Mouse (Mus musculus) hindbrain, postnatal 0 days (tissue): ENCODE results near the gene Klra8. TPM values are rescaled to one million over a fixed set of nuclear protein-coding genes. Genes with fewer than 3 reads are reported as not detected.
"Not testable (repeated sequence)": the region's sequence is repeated elsewhere in the genome, so short reads cannot be mapped to it uniquely, and the experiment has no call there.

ENCODE experiments used
- ATAC-seq: fragments of 200-750 bp; cut with Nextera tagmentation; 2 replicates; pipeline ENCODE4 v1.8.0; 2017; ENCODE audit warnings: mild to moderate bottlenecking, moderate TSS enrichment, moderate library complexity
- DNase-seq: peaks from one replicate; pipeline ENCODE4 v3.0.0-alpha.2; 2015; ENCODE audit warnings: low spot score
- H3K27ac ChIP-seq: fragments of 300-500 bp; sonication (generic); 2 replicates; pipeline ENCODE4 v1.5.1; 2014; ENCODE audit warnings: mild to moderate bottlenecking
- H3K27me3 ChIP-seq: fragments of 300-500 bp; sonication (generic); 2 replicates; pipeline ENCODE4 v1.6.1; 2014; ENCODE audit warnings: low read length, mixed read lengths; ENCODE audit not compliant: insufficient read depth
- H3K36me3 ChIP-seq: fragments of 300-500 bp; sonication (generic); 2 replicates; pipeline ENCODE4 v1.6.1; 2014; ENCODE audit warnings: low read length, mixed read lengths; ENCODE audit not compliant: insufficient read depth
- H3K4me1 ChIP-seq: fragments of 300-500 bp; sonication (generic); 2 replicates; pipeline ENCODE4 v1.6.1; 2014; ENCODE audit warnings: antibody characterized with exemption, low read length, mixed read lengths; ENCODE audit not compliant: insufficient read depth
- H3K4me2 ChIP-seq: fragments of 300-500 bp; sonication (generic); 2 replicates; pipeline ENCODE4 v1.6.1; 2014; ENCODE audit warnings: low read depth, mild to moderate bottlenecking, low read length, moderate library complexity, mixed read lengths
- H3K4me3 ChIP-seq: fragments of 300-500 bp; sonication (generic); 2 replicates; pipeline ENCODE4 v1.5.1; 2014; ENCODE audit warnings: low read length
- H3K9ac ChIP-seq: fragments of 300-500 bp; sonication (generic); replicated peaks from 2 replicates; pipeline ENCODE4 v1.6.1; 2014; ENCODE audit warnings: mild to moderate bottlenecking, low read length, moderate library complexity, mixed read lengths
- H3K9me3 ChIP-seq: fragments of 300-500 bp; sonication (generic); 2 replicates; pipeline ENCODE4 v1.6.1; 2016; ENCODE audit warnings: low read length, mixed read lengths
- CTCF ChIP-seq: IDR thresholded peaks from 2 replicates; pipeline ENCODE4 v1.5.1; 2016; ENCODE audit warnings: antibody characterized with exemption, control low read depth, low read depth
- WGBS: fragments of 180-500 bp; shearing (Covaris S2); extraction: QIAGEN DNeasy Blood & Tissue Kit; methylation state at CpG from one replicate; pipeline ENCODE4 v1.1.7; 2014; 5-methylcytosine and 5-hydroxymethylcytosine counted together
- polyA plus RNA-seq: library from polyadenylated mRNA; unstranded; fragments of >200 nt; fragmentation: Nextera tagmentation; extraction: Ambion mirVana; gene quantifications from 2 replicates; pipeline ENCODE4 v1.2.1, GENCODE M21; 2015
- total RNA-seq: library from RNA; depleted of rRNA; stranded (reverse); fragments of >200 nt; gene quantifications from 2 replicates; pipeline ENCODE4 v1.2.3, GENCODE M21; 2014; rRNA removed

Gene Klra8
- total RNA-seq (not detected in 2 replicates), polyA plus RNA-seq (not detected in 2 replicates)

DNA sequence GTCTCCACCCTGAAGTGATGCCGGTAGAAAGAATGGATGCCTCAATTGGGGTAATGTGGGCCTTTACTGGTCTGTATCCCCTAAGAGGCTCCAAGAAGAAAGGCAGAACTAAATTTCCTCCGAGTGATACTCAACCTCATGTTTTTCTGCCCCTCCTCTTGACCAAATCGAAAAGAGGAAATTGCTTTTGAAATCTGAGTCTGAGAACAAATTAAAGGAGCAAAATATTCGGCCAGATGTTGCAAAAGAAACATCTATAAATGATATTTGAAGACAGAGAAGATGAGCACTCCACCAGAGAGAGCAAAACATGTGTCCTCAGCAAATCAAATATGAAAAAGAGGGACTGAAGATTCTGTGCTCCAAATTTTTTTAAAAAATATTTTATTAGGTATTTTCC is at the start of gene Klra8:
Klra8 (minus strand) TSS at position 101 of the 400 bp plus-strand sequence.
- H3K4me1 ChIP-seq, H3K27ac ChIP-seq, H3K27me3 ChIP-seq, H3K4me3 ChIP-seq, H3K4me2 ChIP-seq, H3K9ac ChIP-seq, H3K9me3 ChIP-seq, ATAC-seq, DNase-seq, H3K36me3 ChIP-seq: not testable (repeated sequence)
- WGBS: 65% methylated on average over 4 of the region's 4 CpGs

DNA sequence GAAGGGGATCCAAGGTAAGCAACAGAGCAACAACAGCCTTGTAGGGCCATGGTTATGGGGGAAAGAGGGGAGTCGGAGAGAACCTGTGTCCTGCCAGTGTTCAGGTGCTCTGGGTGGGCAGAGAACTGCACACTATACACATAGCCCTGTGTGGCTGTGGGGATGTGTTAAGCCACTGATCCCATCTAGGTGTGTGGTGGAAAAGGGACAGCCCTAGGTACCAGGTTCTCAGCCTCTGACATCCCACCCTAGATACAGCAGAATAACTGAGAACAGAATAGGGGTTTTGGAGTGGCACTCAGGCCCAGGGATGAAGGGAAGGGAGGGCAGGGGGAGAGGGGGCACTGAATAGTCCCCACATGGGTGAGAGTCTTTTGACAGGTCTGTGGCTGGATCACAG is 19.2 kb downstream of the Klra8 start:
- Histone ChIP-seq H3K4me1 (no peaks in the 10 kb centered on the region), H3K27ac (no peak overlapping the region), H3K27me3 (no peaks in the 10 kb centered on the region), H3K4me3 (no peak overlapping the region), H3K9ac (no peak overlapping the region), H3K9me3 (0 out of 2 replicates have a peak, but pooled peaks cover 3% of the 10 kb centered on the region), H3K36me3 (no peaks in the 10 kb centered on the region), H3K4me2 (no peak overlapping the region)
- WGBS: 89% methylated on average over 1 of the region's 1 CpGs
- TF ChIP-seq CTCF: no peak
- ATAC-seq (no peak), DNase-seq (no peak)

DNA sequence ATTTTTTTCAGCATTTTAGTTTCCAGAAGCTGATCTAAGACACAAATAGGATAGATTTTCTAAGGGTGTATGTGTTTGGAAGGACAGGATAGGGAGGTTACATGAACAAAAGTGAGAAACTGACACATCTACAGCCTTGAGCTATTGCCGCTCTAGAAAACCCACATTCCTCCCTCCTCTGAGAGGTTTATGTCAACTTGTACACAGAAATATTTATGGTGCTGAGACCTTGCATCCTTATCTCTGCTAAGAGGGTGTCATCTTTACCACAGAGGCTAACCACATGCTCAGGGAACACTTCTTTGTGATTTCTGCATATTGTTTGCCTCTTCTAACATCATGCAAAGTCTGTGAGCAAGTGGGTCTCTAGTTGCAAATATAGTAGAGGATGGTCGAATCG is 27.0 kb downstream of the Klra8 start:
- DNase-seq, ATAC-seq, H3K4me3 ChIP-seq, H3K9me3 ChIP-seq, H3K4me2 ChIP-seq, H3K9ac ChIP-seq, H3K27me3 ChIP-seq, H3K36me3 ChIP-seq, H3K4me1 ChIP-seq, H3K27ac ChIP-seq: not testable (repeated sequence)
- WGBS: 86% methylated on average over 3 of the region's 3 CpGs

DNA sequence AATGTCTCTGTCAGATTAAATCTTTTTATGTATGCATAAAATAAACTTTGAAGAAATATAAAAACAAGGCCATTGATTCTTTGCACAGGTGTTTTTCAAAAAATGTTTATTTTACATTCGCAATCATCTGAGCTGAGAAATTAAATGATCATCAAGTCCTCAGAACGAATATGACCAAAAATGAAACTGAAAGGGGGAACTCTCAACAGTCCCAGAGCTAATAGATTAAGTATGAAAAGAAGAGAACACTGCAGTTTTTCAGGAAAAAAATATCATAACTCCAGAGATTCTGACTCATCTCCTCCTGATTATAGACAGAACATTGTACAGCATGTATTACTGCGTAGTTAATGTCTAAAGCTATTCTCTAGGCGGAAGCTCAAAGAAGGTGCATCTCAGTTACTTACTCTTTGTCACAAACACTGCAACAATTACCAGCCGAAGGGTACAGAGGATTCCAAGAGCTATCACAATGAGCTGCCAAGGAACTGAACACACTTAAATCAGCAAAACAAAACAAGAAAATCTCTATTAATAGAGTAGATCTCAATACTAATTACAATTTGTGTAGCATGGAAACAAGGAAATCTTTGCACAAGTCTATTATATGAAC is 37.3 kb downstream of the Klra8 start:
- ATAC-seq (no peak), DNase-seq (no peak)
- H3K4me2 ChIP-seq: no peak overlapping the region
- no peaks in the 10 kb centered on the region for H3K9me3 ChIP-seq
- no peaks in the 10 kb centered on the region for H3K4me1 ChIP-seq
- no peak for TF ChIP-seq CTCF
- no peaks in the 10 kb centered on the region for H3K36me3 ChIP-seq
- H3K27me3 ChIP-seq: no peaks in the 10 kb centered on the region
- H3K4me3 ChIP-seq: no peak overlapping the region
- 74% methylated on average over 5 of the region's 5 CpGs for WGBS
- no peak overlapping the region for H3K9ac ChIP-seq
- no peak overlapping the region for H3K27ac ChIP-seq

DNA sequence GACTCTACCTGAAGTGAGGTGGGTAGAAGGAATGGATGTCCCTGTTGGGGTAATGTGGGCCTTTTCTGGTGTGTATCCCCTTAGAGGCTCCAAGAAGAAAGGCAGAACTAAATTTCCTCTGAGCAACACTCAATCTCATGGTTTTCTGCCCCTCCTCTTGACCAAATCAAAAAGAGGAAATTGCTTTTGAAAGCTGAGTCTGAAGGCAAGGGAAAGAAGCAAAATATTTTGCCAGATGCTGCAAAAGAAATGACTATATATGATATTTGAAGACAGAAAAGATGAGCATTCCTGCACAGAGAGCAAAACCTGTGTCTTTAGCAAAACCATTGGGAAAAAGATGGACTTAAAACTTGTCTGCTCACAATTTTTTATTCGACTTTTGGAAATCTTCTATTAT is 62.5 kb downstream of the Klra8 start, which contains the start of gene Klra4:
Klra4 (minus strand) TSS at position 101 of the 400 bp plus-strand sequence.
- not testable (repeated sequence) for H3K4me1 ChIP-seq, H3K27me3 ChIP-seq, ATAC-seq, H3K9ac ChIP-seq, H3K4me2 ChIP-seq, DNase-seq, H3K4me3 ChIP-seq, H3K36me3 ChIP-seq, H3K27ac ChIP-seq, H3K9me3 ChIP-seq
- WGBS: 67% methylated on average over 1 of the region's 1 CpGs

Other genes starting within 250 kb of the Klra8 start
- not detected in 2 replicates for gene Klra5, start 212.2 kb downstream of the Klra8 start, total RNA-seq
- gene Klra5, start 212.2 kb downstream of the Klra8 start, polyA plus RNA-seq: not detected in 2 replicates
- not detected in 2 replicates for gene Klra6, start 102.9 kb downstream of the Klra8 start, total RNA-seq
- not detected in 2 replicates for gene Klra6, start 102.9 kb downstream of the Klra8 start, polyA plus RNA-seq
- not detected in 2 replicates for gene Klra4, start 62.6 kb downstream of the Klra8 start, total RNA-seq
- not detected in 2 replicates for gene Klra4, start 62.6 kb downstream of the Klra8 start, polyA plus RNA-seq
- not detected in 2 replicates for gene Klra9, start 63.2 kb upstream of the Klra8 start, total RNA-seq
- gene Klra9, start 63.2 kb upstream of the Klra8 start, polyA plus RNA-seq: not detected in 2 replicates
- gene Klra7, start 103.4 kb upstream of the Klra8 start, total RNA-seq: not detected in 2 replicates
- not detected in 2 replicates for gene Klra7, start 103.4 kb upstream of the Klra8 start, polyA plus RNA-seq
- not detected in 2 replicates for gene Klra10, start 152.0 kb upstream of the Klra8 start, total RNA-seq
- not detected in 2 replicates for gene Klra10, start 152.0 kb upstream of the Klra8 start, polyA plus RNA-seq
- gene Klra3, start 207.7 kb upstream of the Klra8 start, total RNA-seq: not detected in 2 replicates
- not detected in 2 replicates for gene Klra3, start 207.7 kb upstream of the Klra8 start, polyA plus RNA-seq